Mouse (Mus musculus) thymus, postnatal 0 days (tissue): ENCODE data around the gene Catsperg1. TPM values are rescaled to one million over a fixed set of nuclear protein-coding genes. Genes with fewer than 3 reads are reported as not detected.
"Not testable (repeated sequence)": the region's sequence is repeated elsewhere in the genome, so short reads cannot be mapped to it uniquely, and the experiment has no call there.

Experiments used
- DNase-seq: peaks from one replicate; pipeline ENCODE4 v3.0.0-alpha.2; 2015; ENCODE audit warnings: low spot score
- polyA plus RNA-seq: library from polyadenylated mRNA; unstranded; fragments of >200 nt; fragmentation: Nextera tagmentation; extraction: Ambion mirVana; gene quantifications from 2 replicates; pipeline ENCODE4 v1.2.1, GENCODE M21; 2015

Gene Catsperg1
- polyA plus RNA-seq, 1 experiment from 2014 or later = 0.27 TPM

DNA sequence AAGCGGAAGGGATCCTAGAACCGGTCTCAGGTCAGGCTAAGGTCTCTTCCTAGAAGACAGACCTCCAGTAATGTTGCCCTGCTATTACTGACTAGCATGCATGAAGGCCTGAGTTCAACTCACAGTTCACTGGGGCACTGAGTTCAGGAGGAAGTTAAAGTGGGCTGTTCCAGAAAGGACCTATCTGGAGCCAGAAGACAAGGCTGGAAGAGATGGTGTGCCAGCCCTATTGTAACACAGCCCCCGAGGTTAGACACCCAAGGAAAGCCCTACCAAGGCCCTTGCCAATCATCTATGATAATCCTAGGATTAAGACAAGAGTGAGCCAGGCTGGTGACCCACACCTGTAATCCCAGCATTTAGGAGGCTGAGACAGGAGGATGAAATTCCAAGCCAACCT is 17.7 kb upstream of the Catsperg1 start:
- DNase-seq = no peak

DNA sequence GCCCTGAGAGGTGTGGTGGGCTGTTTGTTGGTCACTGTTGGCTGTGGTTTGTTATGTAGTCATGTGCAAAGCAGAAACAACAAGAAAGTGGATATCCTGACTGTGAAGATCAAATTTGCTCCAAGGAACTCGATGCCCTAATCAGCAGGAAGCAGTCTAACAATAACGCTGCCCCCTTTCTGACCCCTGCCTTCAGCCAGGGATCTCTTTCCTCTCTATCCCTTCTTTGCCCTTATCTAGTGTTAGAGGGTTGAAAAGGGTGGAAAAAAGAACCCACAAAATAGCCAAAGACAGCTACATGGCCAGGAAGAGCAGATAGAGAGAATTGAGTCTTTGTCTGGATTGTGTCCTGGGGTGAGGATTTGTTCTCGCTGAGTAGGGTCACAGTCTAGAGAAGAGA is 16.7 kb upstream of the Catsperg1 start:
- no peak for DNase-seq

DNA sequence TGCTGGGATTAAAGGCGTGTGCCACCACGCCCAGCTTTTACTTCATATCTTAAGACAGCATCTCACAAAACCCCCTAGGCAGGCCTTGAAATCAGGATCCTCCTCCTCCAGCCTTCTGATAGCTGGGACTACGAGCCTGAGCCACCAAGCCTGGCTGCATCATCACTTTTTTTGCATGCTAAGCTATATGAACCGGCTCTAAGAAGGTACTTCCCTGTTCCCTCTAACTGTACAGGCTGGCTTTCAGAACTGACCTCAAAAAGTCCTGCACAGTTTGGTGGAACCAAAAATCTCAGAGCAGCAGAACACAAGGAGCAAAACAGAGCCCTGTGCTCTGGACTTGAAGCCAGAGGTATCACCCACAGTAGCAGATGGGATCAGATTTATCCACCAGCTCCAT is 14.4 kb upstream of the Catsperg1 start:
- DNase-seq = no peak

DNA sequence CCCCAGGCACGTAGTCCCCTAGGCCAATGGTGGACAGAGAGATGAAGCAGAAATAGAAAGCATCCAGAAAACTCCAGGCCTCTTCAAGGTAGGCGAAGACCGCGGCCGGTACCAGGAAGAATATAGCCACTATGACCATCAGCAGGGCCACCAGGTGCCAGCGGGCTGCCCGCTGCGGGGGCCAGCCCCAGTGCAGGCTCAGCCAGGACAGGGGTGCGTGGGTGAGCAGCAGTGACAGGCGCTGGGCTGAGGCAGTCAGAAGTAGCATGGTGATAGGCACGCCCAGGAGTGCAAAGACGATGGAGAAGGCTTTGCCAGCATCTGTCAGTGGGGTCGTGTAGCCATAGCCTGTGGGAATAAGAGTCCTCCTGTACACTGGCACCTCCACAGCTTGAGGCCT is 11.7 kb upstream of the Catsperg1 start:
- DNase-seq = no peak

DNA sequence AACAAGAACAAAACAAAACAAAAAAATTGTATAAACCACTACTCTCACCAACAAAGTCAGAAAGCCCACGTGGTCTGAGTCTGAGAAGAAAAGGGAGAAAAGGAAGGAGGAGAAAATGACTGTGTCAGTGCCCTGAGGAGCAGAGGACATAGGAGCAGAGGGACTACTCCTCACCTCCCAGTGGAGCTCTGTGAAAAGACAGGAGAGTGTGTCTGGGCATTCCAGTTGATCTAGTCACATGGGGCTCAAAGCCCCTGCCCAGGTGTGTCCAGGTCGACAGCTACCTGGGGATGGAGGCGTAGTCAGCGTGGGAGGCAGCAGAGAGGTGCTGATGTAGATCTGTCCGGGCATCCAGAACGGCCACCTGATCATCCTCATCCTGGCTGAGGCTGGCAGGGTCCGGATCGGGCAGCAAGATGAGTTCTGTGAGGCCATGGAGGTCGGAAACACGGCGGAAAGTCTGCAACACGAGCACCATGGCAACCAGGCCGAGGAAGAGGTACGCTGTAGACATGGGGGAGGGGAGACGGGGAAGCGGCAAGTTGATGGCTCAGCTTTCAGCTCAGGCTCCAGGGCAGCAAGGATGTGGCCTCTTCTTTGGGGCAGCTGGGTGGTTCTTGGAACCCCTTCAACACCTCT is 11.0 kb upstream of the Catsperg1 start:
- DNase-seq = no peak

DNA sequence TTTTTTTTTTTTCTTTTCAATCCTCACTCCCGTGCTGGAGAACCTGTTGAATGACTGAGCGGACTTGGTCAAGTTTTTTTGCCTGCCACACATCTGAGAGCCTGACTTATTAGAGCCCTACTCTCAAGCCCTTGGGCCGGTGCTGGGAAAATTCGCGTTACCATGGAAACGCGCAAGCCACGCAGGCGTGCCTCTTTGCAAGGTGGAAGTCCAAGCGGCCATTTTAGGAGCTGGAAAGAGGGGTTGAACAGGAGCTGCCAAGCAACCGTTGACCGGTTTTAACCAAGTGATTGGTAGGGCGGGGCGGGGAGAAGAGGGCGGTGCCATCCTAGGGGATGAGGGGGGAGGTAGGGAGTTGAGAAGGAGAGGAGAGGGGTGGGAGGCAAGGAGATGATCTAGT is 1.0 kb upstream of the Catsperg1 start:
- DNase-seq = no peak

DNA sequence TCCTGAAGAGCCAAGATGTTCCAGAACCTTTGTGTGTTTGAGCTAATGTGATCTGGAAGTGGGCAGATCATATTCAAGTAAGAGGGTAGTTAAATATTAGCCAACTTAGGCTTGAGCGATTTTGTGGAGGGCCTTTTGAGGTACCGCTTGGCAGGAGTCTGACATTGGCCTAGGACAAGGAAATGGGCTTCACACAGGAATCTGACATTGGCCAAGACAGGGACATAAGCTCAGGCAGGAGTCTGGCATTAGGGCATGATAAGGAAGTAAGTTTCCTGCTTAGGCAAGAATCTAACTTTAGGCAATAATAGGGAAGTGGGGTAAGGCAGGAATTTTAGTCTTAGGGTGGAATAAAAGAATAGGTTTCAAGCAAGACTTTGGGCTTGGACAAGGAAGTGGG is 401 bp upstream of the Catsperg1 start:
- DNase-seq = no peak

DNA sequence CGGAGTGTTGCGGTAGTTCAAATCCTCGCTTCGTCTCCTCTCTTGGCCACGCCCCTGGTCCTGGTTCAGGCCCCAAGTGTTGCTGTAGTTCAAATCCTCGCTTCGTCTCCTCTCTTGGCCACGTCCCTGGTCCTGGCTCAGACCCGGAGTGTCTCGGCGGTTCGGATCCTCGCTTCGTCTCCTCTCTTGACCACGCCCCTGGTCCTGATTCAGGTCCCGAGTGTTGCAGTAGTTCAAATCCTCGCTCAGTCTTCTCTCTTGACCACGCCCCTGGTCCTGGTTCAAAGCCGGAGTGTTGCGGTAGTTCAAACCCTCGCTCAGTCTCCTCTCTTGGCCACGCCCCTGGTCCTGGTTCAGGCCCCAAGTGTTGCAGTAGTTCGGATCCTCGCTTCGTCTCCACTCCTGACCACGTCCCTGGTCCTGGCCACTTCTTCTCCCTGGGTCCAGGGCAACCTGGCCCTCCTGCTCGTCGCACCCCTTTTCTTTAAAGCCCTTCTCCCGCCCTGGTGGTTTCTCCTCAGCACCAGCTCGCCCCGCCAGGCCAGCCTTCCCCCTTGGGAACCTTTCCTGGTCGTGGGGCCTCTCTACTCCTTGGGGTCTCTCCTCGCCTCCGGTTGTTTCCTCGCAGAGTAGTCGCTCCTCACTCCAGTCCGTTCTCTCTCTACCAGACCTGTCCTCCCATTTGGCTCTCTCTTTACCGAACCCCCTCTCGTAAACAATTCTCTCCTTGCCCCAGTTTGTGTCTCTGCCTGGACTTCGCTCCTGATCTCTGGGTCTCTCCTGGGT is 867 bp downstream of the Catsperg1 start:
- not testable (repeated sequence) for DNase-seq

DNA sequence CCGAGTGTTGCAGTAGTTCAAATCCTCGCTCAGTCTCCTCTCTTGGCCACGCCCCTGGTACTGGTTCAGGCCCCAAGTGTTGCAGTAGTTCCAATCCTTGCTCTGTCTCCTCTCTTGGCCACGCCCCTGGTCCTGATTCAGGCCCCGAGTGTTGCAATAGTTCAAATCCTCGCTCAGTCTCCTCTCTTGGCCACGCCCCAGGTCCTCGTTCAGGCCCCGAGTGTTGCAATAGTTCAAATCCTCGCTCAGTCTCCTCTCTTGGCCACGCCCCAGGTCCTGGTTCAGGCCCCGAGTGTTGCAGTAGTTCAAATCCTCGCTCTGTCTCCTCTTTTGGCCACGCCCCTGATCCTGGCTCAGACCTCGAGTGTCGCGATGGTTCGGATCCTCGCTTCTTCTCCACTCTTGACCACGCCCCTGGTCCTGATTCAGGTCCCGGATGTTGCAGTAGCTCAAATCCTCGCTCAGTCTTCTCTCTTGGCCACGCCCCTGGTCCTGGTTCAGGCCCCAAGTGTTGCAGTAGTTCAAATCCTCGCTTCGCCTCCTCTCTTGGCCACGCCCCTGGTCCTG is 1.6 kb downstream of the Catsperg1 start:
- no peak for DNase-seq

DNA sequence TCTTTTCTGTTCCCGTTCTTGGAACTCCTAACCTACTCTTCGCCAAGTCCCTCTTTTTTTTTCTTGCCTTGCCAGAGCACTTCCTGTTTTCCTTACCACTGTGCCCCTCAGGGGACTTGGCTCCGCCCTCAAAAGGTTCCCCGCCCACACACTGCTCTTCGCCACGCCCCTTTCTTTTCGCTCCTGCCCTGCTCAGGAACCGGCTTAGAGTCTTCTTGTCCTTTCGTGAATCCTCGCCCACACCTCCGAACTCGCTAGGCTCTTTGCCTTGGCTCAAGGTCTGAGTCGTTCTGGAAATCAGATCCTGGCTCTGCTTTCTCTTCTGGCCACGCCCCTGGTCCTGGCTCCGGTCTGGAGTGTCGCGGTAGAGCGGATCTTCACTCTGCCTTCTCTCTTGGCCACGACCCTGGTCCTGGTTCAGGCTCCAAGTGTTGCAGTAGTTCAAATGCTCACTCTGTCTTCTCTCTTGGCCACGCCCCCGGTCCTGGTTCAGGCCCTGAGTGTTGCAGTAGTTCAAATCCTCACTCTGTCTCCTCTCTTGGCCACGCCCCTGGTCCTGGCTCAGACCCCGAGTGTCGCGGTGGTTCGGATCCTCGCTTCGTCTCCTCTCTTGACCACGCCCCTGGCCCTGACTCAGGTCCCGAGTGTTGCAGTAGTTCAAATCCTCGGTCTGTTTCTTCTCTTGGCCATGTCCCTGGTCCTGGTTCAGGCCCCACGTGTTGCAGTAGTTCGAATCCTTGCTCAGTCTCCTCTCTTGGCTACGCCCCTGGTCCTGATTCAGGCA is 2.2 kb downstream of the Catsperg1 start:
- DNase-seq = peak; percentile 88

DNA sequence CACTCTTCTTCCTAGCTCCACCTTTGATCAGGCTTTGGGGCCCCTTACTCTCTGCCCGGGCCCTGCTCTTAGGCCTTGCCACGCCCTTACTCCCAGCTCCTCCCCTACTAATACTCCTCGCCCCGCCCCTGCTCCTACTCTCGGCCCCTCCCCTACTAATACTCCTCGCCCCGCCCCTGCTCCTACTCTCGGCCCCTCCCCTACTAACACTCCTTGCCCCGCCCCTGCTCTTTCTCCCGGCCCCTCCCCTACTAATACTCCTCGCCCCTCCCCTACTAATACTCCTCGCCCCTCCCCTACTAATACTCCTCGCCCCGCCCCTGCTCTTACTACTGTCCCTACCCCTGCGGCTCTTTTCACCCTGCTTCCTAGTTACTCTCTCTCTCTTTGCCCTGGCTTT is 2.8 kb downstream of the Catsperg1 start:
- peak; percentile 12 for DNase-seq

DNA sequence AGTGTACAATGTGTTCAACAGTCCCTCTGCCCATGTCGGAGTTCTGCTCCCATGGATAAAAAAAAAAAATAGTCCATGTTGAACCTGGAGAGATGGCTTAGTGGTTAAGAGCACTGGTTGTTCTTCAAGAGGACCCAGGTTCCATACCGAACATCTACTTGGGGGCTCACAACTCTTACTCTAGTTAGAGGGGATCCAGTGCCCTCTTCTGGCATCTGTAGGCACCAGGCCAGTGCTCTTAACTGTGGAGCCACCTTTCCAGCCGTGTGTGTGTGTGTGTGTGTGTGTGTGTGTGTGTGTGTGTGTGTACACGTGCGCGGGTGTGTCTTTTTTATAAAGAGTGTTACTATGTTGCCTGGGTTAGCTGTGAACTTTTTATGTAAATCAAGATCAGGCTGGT is 11.3 kb downstream of the Catsperg1 start:
- peak; percentile 48 for DNase-seq

DNA sequence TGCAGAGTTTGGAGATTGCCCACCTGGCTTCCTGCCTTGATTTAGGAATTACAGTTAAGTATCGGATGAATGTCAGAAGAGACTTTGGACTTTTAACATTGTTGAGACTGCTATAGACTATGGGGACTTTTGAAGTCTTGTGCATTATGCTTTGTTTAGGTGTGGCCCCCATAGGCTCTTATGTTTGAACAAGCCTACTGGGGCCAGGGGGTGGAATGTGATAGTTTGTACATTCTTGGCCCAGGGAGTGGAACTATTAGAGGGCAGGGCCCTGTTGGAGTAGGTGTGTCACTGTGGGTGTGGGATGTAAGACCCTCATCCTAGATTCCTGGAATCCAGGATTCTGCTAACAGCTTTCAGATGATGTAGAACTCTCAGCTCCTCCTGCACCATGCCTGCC is 19.6 kb downstream of the Catsperg1 start:
- not testable (repeated sequence) for DNase-seq

DNA sequence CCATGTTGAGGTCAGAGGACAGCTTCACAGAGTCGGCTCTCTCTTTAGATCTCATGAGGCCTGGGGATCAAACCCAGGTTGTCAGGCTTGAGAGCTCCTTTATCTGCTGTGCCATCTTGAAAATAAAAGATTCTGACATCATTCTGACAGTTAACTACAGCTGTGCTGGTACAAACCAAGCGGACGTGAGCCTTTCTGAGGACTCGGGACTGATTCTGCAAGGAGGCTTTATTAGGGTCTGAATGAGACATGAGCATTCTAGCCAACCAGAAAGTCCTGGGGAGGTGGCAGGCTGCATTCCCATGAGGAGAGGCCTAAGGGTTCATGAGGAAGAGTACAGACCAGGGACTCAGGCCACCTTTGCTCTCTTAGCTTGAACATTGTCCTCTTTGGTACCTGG is 32.5 kb downstream of the Catsperg1 start:
- DNase-seq = not testable (repeated sequence)

DNA sequence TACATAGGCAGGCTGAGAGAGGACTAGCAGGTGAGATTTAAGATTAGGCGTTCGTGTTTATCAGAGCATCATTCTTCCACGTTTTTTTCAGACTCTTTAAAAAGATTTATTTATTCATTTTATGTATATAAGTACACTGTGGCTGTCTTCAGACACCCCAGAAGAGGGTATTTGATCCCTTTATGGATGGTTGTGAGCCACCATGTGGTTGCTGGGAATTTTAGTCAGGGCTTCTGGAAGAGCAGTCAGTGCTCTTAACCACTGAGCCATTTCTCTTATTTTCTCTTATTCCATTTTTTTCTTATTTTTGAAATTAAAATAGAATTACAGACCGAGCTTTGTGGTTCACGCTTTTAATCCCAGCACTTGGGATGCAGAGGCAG is 33.0 kb downstream of the Catsperg1 start:
- DNase-seq = no peak

DNA sequence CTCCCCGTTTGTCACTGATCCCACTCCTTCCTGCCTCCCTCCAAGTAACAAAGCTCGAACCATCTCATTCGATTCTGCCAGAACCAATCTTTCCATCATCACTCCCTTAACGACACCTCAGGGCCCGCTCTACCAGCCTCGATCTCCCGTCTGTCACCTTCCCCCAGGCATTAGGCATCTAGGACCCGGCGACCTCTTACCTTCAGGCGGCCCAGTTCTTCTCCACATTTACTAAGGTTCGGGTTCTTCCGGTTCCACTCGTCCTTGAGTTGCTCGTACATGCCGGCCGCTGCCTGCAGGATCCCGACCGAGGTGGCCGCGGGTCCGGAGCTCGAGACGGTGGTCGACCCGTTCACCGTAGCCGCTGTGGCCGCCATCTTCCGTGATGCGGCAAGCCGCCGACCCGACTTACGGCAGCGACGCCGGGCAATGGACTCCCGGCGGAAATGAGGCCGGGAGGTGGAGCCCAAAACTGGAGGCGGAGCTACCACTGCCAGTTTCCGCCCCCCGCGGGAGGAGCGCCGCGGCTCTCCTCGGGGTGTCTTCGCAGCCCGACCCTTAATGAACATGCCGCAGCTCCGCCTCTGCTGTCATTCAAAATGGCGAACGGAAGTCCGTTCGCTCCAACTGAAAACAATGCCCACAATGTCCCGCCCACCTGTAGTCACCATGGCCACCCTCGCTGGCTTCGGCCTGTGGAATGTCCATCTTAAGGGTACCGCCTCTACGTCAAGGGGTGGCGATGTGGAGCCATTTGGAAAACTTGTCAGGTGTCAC is 33.6 kb downstream of the Catsperg1 start, which contains the start of gene Psmd8:
Gene Psmd8 (minus strand): TSS at position 625 of the 777 bp plus-strand sequence.
- DNase-seq = peak; percentile 99

DNA sequence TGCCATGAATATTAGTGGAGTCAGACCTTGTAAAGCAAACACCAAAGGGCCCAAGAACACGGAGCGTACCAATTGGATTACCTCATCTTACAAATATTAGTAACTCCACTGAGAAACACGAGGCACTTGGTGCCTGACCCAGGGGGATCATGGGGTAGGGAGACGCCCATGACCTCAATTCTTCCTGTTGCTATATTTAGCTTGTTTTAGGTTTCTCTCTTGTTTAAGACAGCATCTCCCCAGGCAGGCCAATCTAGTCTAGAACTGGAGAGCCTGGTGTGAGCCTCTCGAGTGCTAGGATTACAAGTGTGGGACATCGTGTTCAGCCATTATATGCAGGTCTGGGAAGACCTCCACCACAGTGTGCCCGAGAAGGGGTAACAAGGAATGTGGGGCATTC is 34.5 kb downstream of the Catsperg1 start:
- peak; percentile 32 for DNase-seq

DNA sequence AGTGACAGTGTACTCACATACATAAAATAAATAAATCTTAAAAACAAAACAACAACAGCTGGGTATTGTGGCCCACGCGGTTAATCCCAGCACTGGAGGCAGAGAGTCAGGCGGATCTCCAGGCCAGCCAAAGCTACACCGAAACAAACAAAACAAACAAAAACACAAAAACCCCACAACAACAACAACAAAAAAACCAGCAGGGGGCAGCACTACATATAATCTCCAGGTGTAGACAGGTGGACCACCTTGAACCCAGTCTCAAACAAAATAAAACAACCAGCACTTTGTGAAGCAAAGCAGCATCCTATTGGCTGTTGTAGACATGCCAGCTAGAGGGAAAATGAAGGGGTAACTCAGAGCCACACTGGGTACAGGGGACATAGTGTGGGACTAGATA is 35.7 kb downstream of the Catsperg1 start:
- DNase-seq = peak; percentile 19

DNA sequence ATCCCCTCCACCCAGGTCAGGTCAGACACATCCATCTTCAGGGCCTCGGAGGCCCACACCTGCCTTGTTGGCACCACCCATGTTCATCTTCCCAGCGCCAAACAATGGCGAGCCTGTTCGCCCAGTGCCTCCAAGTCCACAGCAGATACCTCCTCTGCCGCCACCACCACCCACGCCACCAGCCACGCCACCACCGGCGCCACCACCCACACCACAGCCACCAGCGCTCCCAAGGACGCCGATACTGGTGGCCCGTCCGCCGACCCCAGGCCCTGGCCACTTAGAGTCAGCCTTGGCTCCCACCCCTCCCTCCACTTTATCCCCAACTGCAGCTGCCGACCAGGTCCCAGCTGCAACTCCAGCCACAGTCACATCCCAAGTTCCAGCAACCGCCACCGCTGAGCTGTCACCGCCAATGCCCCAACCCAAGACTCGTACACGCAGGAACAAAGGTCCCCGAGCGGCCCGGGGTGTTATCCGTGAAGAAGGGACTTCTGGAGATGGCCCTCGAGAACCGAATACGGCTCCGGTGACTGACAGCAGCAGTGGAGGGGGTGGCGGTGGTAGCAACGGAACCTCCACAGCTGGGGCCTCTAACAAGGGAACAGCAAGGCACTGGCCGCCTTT is 41.3 kb downstream of the Catsperg1 start:
- no peak for DNase-seq

DNA sequence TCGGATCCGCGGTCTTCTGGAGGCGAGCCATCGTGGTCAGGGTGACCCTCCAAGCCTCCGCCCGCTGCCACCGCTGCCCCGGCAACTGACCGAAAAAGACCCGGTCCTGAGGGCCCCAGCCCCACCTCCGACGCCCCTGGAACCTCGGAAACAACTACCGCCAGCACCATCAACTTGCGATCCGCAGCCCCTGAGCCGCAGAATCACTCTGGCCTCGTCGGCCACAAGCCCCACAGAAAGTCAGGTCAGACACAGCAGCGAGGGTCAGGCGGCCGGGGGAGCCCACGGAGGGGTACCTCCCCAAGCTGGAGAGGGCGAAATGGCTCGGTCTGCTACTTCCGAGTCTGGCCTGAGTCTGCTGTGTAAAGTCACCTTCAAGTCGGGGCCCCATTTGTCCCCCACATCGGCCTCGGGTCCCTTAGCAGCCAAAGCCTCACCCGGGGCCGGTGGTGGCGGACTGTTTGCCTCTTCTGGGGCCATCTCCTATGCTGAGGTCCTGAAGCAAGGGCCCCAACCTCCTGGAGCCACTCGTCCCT is 42.2 kb downstream of the Catsperg1 start:
- no peak for DNase-seq
